Mouse (Mus musculus) forebrain, embryonic 15.5 days (tissue): ENCODE data around the gene Cpz. TPM values are rescaled to one million over a fixed set of nuclear protein-coding genes. Genes with fewer than 3 reads are reported as not detected.

Experiments used
- ATAC-seq: fragments of 200-750 bp; cut with Nextera tagmentation; replicated peaks from 2 replicates; pipeline ENCODE4 v1.8.0; 2017; ENCODE audit warnings: mild to moderate bottlenecking, moderate TSS enrichment, moderate library complexity
- H3K27ac ChIP-seq: fragments of 300-500 bp; sonication (generic); replicated peaks from 2 replicates; pipeline ENCODE4 v1.5.1; 2015; ENCODE audit warnings: mild to moderate bottlenecking, inconsistent platforms
- H3K27me3 ChIP-seq: fragments of 300-500 bp; sonication (generic); 2 replicates; pipeline ENCODE4 v1.6.1; 2015; ENCODE audit warnings: inconsistent platforms
- H3K36me3 ChIP-seq: fragments of 300-500 bp; sonication (generic); 2 replicates; pipeline ENCODE4 v1.6.1; 2015; ENCODE audit warnings: mild to moderate bottlenecking, inconsistent platforms
- H3K4me1 ChIP-seq: fragments of 300-500 bp; sonication (generic); 2 replicates; pipeline ENCODE4 v1.6.1; 2015; ENCODE audit warnings: inconsistent platforms
- H3K4me2 ChIP-seq: fragments of 300-500 bp; sonication (generic); replicated peaks from 2 replicates; pipeline ENCODE4 v1.6.1; 2015; ENCODE audit warnings: mild to moderate bottlenecking, inconsistent platforms
- H3K4me3 ChIP-seq: fragments of 300-500 bp; sonication (generic); 2 replicates; pipeline ENCODE4 v1.5.1; 2015; ENCODE audit warnings: mild to moderate bottlenecking, inconsistent platforms
- H3K9ac ChIP-seq: fragments of 300-500 bp; sonication (generic); replicated peaks from 2 replicates; pipeline ENCODE4 v1.6.1; 2015; ENCODE audit warnings: mild to moderate bottlenecking, inconsistent platforms
- H3K9me3 ChIP-seq: fragments of 300-500 bp; sonication (generic); 2 replicates; pipeline ENCODE4 v1.6.1; 2016; ENCODE audit warnings: inconsistent platforms
- whole genome bisulfite sequencing: fragments of 180-500 bp; shearing (Covaris S2); methylation state at CpG from one replicate; pipeline ENCODE4 v1.1.7; 2015; ENCODE audit warnings: mixed read lengths; 5-methylcytosine and 5-hydroxymethylcytosine counted together
- polyA plus RNA-seq: library from polyadenylated mRNA; unstranded; fragments of >200 nt; fragmentation: Nextera tagmentation; extraction: Ambion mirVana; gene quantifications from 2 replicates; pipeline ENCODE4 v1.2.1, GENCODE M21; 2015

Gene Cpz
- polyA plus RNA-seq, 1 experiment from 2014 or later, result 1.6 TPM

DNA sequence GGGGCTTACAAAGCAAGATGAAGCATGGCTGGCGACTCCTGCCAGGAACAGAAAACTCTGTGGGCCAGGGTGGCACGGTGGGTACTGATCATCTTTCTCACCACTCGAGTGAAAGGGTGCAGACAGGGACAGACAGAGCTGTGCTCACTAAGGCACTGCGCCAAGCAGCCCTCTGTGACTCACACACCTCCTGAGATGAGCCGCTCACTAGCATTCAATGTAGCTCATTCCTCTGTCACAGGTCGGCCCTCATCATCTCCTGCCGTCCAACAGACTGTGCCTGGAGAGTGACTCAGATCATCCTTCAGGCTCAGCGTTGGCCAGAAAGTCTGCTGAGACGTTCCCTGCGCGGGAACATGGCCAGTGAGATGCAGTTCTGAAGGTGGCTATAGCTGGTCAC is 8.7 kb downstream of the Cpz start:
- Histone ChIP-seq H3K27ac (no peak overlapping the region), H3K36me3 (no peaks in the 10 kb centered on the region), H3K4me3 (no peak overlapping the region), H3K9ac (no peak overlapping the region), H3K4me1 (no peaks in the 10 kb centered on the region), H3K9me3 (no peaks in the 10 kb centered on the region), H3K27me3 (no peaks in the 10 kb centered on the region), H3K4me2 (no peak overlapping the region)
- ATAC-seq, result no peak
- 84% methylated on average over 11 of the region's 11 CpGs for WGBS

DNA sequence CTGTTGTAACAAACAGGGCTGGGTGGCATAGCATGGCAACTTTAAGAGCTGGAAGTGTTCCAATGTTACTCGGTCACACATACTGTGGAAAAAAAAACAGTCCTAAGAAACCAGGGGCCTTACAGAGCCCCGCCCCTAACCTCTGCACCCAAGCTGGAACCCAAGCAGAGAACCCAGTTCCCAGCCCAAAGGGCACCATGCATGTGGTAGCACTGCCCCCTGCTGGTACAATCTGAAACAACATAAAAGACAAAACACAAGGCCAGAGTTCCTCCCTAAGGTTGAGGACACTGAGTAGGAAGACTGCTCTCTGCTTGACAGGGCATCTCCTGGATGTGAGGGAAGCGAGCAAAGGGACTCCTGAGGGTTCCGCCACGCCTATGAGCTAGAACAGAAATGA is 14.9 kb downstream of the Cpz start:
- Histone ChIP-seq H3K36me3 (no peaks in the 10 kb centered on the region), H3K4me1 (no peaks in the 10 kb centered on the region), H3K27ac (no peak overlapping the region), H3K9me3 (no peaks in the 10 kb centered on the region), H3K4me2 (no peak overlapping the region), H3K9ac (no peak overlapping the region), H3K4me3 (no peak overlapping the region), H3K27me3 (no peaks in the 10 kb centered on the region)
- WGBS, result 23% methylated on average over 5 of the region's 5 CpGs
- ATAC-seq, result no peak

DNA sequence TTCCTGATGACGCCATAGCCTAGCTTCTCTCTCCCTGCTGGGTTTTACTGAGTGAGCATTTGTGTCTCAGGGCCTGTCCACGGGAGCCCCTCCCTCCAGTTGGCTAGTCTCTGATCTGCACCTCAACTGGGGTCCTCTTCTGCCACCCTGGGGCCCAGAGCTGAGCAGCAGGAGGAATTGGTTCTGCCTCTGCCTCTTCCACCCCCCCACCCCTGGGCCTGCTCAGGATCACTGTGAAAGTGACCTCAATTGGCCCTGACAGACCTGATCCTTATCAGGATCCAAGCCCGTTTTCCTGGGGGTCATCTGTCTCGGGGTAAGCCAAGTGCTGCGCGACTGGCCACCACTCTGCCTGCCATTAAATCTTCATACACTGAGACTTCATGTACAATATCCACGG is 20.5 kb downstream of the Cpz start:
- ATAC-seq, result no peak
- no peak overlapping the region for H3K4me2 ChIP-seq
- no peaks in the 10 kb centered on the region for H3K9me3 ChIP-seq
- H3K9ac ChIP-seq, result no peak overlapping the region
- H3K4me3 ChIP-seq, result no peak overlapping the region
- no peaks in the 10 kb centered on the region for H3K36me3 ChIP-seq
- no peak overlapping the region for H3K27ac ChIP-seq
- no peaks in the 10 kb centered on the region for H3K4me1 ChIP-seq
- WGBS, result 75% methylated on average over 7 of the region's 7 CpGs
- no peaks in the 10 kb centered on the region for H3K27me3 ChIP-seq

DNA sequence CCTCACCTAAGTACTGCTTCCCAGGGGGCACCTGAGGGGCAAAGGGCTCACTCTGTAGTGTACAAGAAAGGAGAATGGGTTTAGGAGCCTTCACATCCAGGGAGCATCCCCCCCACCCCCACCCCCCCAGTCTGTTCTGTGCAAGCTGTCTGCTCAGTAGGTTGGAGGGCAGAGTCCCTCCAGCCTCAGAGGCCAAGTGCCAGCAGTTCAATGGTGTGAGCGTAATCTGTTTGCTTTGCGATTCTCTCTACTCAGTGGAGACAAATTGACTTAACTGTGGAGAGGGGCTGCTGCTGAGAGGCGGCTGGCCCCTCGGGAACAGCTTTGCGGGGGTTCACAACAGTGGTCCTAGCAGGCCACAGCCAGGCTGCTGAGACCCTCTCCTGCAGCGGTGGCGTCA is 28.2 kb downstream of the Cpz start:
- no peaks in the 10 kb centered on the region for H3K9me3 ChIP-seq
- H3K4me2 ChIP-seq, result no peak overlapping the region
- H3K27me3 ChIP-seq, result no peaks in the 10 kb centered on the region
- H3K27ac ChIP-seq, result no peak overlapping the region
- no peak overlapping the region for H3K4me3 ChIP-seq
- WGBS, result 45% methylated on average over 7 of the region's 7 CpGs
- H3K36me3 ChIP-seq, result no peaks in the 10 kb centered on the region
- no peak overlapping the region for H3K9ac ChIP-seq
- no peaks in the 10 kb centered on the region for H3K4me1 ChIP-seq
- no peak for ATAC-seq

DNA sequence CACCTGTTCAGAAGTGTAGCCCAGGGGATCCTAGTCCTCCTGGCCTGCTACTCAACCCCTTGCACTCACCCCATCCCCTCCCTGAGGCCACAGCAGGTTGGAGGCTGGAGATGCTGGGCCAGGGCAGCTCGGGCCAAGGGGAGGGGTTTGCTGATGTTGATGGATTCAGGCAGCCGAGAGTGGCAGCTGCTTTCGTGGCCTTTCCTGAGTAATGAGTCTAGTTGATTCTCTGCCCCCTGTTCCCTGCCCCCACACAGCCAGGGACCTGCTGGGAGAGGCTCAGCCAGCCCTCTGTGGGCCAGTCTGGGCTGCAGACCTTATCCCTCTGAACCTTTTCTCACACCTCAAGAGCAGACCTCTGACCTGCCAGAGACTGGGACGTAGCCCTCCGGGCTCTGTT is 29.5 kb downstream of the Cpz start:
- no peak overlapping the region for H3K4me3 ChIP-seq
- WGBS, result 35% methylated on average over 5 of the region's 5 CpGs

DNA sequence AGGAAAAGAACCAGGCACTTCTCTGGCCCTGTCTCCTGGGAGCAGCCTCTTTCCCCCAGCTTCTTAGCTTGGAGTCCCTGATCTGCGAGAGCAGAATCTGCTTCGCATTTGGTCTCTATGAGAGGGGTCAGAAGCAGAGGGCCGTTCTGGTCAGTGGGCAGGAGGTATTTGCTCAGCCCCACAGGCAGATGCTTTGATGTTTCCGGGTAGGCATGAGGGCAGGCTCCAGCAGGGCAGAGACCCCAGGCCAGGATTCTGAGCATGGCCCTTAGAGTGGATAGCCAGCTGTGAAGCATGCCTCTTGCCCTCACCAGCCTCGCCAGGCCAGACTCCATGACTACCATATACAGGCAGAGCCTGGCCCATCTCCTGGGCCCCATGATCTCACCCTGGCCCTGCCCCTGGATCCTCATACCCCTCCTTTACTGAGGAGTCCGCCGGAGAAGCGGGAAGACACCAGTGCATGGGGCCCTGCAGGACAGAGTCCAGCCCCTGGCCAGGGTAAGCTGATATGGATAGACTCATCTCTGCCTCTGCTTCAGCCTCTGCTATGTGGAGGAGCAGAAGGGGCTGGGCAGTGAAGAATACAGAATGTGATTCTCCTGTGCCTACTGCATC is 30.6 kb downstream of the Cpz start:
- H3K4me3 ChIP-seq, result no peak overlapping the region

More for the DNA sequence above, 29.5 kb downstream of the Cpz start:
- Histone ChIP-seq H3K36me3 (no peaks in the 10 kb centered on the region), H3K27me3 (no peaks in the 10 kb centered on the region), H3K4me1 (no peaks in the 10 kb centered on the region), H3K9ac (no peak overlapping the region), H3K9me3 (no peaks in the 10 kb centered on the region), H3K27ac (no peak overlapping the region), H3K4me2 (no peak overlapping the region)
- ATAC-seq, result no peak

DNA sequence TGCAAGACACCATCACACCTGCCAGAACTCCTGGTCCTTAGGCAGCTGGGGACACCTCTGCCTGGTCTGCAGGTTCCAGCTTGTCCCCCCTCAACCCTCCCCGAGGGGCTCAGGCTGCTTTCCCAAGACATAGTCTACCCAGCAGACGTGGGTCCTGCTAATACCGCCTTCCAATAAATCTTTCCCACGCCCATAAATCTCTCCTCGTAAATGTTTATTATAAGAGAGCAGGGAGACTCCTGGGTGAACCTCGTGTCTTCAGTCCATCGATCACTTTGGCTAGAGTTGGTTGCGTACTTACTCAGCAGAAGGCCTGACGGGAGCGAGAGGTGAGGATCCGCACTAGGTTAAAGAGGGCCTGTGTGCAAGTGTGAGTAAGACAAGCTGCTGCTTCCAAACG is 31.7 kb downstream of the Cpz start:
- H3K4me3 ChIP-seq, result no peak overlapping the region
- no peak overlapping the region for H3K27ac ChIP-seq
- H3K9me3 ChIP-seq, result no peaks in the 10 kb centered on the region
- no peaks in the 10 kb centered on the region for H3K36me3 ChIP-seq
- no peak for ATAC-seq
- WGBS, result 89% methylated on average over 12 of the region's 12 CpGs
- no peaks in the 10 kb centered on the region for H3K27me3 ChIP-seq
- H3K9ac ChIP-seq, result no peak overlapping the region
- H3K4me2 ChIP-seq, result no peak overlapping the region
- no peaks in the 10 kb centered on the region for H3K4me1 ChIP-seq

More for the DNA sequence above, 30.6 kb downstream of the Cpz start:
- WGBS, result 54% methylated on average over 8 of the region's 8 CpGs
- Histone ChIP-seq H3K27ac (no peak overlapping the region), H3K4me2 (no peak overlapping the region), H3K9me3 (no peaks in the 10 kb centered on the region), H3K27me3 (no peaks in the 10 kb centered on the region), H3K4me1 (no peaks in the 10 kb centered on the region), H3K36me3 (no peaks in the 10 kb centered on the region), H3K9ac (no peak overlapping the region)
- ATAC-seq, result no peak

DNA sequence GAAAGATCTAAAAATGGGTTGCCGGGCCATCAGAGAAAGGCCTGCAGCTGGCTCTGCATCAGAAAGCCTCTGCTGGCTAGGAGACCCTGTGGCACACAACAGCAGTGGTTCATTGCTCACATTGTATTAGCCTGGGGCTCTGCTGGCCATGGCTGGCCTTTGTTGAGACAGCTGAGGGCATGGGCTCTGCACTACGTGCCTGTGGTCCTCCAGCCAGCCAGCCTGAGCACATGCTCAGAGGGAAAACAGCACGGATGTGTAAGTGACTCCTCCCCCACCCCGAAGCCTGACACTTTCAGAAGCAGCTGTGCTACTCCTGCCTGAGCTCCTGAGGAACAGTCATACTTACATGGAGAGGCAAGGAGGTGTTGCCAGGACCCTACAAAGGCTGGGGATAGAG is 46.0 kb downstream of the Cpz start:
- H3K9ac ChIP-seq, result no peak overlapping the region
- no peak for ATAC-seq
- no peaks in the 10 kb centered on the region for H3K9me3 ChIP-seq
- 38% methylated on average over 4 of the region's 4 CpGs for WGBS
- H3K27me3 ChIP-seq, result no peaks in the 10 kb centered on the region
- H3K4me2 ChIP-seq, result no peak overlapping the region
- H3K27ac ChIP-seq, result no peak overlapping the region
- no peak overlapping the region for H3K4me3 ChIP-seq
- H3K4me1 ChIP-seq, result no peaks in the 10 kb centered on the region
- no peaks in the 10 kb centered on the region for H3K36me3 ChIP-seq

DNA sequence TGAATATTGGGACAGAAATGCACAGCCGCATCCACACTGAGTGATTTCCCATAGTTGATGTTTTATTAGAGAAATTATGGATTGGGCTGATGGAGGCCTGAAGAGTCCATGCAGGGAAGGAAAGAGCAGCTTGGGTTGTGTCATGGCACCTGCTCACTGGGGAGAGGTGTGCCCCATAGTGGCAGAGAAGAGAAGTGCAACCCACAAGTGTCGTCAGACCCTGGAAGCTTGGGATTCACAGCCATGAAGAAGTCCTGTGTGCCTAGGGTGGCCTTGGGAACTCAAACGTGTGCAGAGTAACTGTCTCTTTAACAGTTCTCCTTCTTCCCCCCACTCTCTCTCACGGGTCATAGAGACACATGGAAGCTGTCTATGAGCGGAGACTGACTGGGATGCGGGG is 50.3 kb downstream of the Cpz start:
- Histone ChIP-seq H3K9ac (no peak overlapping the region), H3K27me3 (no peaks in the 10 kb centered on the region), H3K27ac (no peak overlapping the region), H3K9me3 (no peaks in the 10 kb centered on the region), H3K4me1 (no peaks in the 10 kb centered on the region), H3K4me3 (no peak overlapping the region), H3K36me3 (no peaks in the 10 kb centered on the region), H3K4me2 (no peak overlapping the region)
- WGBS, result 35% methylated on average over 6 of the region's 6 CpGs
- no peak for ATAC-seq

DNA sequence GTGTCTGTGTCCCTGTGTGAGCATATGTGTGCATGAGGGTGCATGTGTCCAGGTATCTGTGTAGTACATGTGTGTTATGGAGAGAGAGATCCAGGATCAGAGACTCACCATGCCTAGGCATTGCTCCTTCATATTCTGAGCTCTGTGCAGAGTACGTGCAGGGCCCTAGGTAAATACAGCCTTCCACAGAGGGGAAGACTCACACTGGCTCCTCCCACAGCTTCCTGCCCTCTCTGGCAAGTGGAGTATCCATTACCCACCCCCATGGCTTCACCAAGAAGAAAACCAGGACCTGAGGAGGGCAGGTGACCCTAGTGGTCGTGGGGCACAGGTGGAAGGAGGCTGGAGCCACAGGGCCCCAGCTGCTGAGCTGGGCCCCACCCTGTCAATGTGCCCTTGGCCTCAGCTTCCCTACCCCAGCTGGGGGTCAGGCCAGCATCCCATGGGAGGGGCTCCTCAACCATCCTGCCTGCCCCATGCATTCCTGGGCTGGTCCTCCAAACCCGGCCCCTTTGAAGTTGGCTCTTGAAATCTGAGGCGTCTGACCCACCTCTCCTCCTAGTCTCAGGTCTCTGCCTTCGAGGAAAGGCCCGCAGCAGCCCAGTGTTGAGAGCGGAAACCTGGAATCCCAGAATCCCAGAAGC is 54.5 kb downstream of the Cpz start:
- no peaks in the 10 kb centered on the region for H3K9me3 ChIP-seq
- no peaks in the 10 kb centered on the region for H3K27me3 ChIP-seq
- H3K4me2 ChIP-seq, result no peak overlapping the region
- no peak overlapping the region for H3K27ac ChIP-seq
- H3K4me3 ChIP-seq, result no peak overlapping the region
- H3K36me3 ChIP-seq, result no peaks in the 10 kb centered on the region
- ATAC-seq, result no peak
- H3K9ac ChIP-seq, result no peak overlapping the region
- WGBS, result 50% methylated on average over 7 of the region's 7 CpGs
- H3K4me1 ChIP-seq, result peaks cover 6% of the 10 kb centered on the region; the same call in 1 of the 2 replicates

DNA sequence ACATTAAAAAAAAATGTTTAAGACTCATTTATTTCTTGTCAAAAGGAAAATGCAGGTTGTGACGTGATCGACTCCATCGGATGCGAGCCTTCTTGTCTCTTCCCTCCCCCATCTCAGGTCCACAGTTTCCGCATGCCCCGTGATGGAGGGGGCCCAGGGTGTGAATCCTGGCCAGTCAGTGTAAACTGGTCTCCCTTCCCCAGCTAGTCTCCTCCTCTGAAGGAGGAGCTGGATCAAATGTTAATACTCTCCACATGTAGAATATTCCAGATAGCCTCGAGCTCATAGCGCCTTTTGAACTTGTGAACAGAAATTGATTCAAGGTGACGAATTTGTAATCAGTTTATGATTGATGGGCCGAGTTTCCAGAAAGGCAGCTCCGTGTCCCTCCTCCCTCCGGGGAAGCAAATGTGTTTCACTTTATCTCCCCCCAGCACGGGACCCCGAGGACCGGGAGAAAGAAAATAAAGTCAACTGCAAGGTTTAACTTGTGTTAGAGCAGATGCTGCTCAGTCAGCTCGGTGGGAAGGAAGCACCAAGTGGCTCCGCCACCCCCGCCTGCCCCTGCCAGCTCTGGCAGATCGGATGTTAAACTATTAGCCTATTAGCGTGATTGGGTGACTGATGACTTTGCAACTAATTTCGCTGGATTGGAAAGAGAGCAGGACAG is 59.4 kb downstream of the Cpz start:
- Histone ChIP-seq H3K9ac (no peak overlapping the region), H3K4me2 (no peak overlapping the region), H3K27me3 (no peaks in the 10 kb centered on the region), H3K4me1 (peaks cover 12% of the 10 kb centered on the region; the same call in 1 of the 2 replicates), H3K36me3 (no peaks in the 10 kb centered on the region), H3K4me3 (no peak overlapping the region), H3K9me3 (no peaks in the 10 kb centered on the region), H3K27ac (no peak overlapping the region)
- ATAC-seq, result no peak
- WGBS, result 54% methylated on average over 21 of the region's 21 CpGs

DNA sequence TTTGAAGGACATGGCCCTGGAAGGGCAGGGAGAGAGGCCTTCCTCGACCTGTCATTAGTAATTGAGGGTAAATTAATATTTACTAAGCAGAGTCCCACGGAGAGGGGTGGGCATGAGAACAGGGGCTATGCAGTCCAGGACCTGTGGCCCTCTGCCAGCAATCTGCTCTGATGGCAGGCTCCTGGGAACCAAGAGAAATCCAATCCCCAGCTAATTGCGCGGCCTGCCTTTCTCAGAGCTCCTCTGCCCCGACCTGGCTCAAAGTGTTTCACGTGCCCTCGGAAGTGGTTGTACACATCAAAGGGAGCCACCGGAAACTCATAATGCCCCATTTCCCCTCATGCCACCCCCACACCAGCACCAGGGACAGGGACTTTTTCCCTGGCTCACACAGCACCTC is 63.4 kb downstream of the Cpz start:
- Histone ChIP-seq H3K9ac (no peak overlapping the region), H3K9me3 (no peaks in the 10 kb centered on the region), H3K4me2 (no peak overlapping the region), H3K27me3 (no peaks in the 10 kb centered on the region), H3K4me3 (no peak overlapping the region), H3K27ac (no peak overlapping the region), H3K36me3 (no peaks in the 10 kb centered on the region), H3K4me1 (peaks cover 12% of the 10 kb centered on the region; the same call in 1 of the 2 replicates)
- no peak for ATAC-seq
- WGBS, result 38% methylated on average over 8 of the region's 8 CpGs
